Mouse (Mus musculus) cerebellum, postnatal 25 days (tissue): ENCODE measurements at regions not wholly inside any gene's neighbourhood (a gene's known extent, or its start where the extent isn't known, plus 50 kb on each side); places are given as distances from the start of the nearest gene placed in this dataset.

Source experiments
- DNase-seq, 2 experiments: peaks; one replicate each; pipeline ENCODE4 v3.0.0; 2021; ENCODE audit warnings: mixed read lengths in 2 of 2

DNA sequence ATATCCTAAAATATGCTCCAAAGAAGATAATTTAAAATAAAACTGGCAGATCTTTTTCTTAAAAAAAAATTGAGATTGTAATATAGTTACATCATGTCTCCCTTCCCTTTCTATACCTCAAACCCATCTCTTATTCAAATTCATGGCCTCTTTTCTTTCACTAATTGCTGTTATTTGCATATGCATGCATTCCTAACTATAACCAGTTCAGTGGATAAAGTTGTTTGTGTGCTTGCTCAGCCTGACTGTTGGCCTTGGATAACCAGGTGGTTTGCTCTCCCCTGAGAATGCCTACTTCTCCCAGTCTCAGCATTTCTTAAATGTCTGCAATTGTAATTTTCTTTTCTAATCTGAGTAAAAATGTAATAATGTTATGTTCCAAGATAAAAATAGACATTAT is 2154.8 kb downstream of the 4930444P10Rik start:
- no peak for DNase-seq

- peak in 1 of 2 experiments; percentile 8 for DNase-seq
These were observed 2157.1 kb downstream of the 4930444P10Rik start for GRCm38 (mm10) chr1:13935938-13936491.

GRCm38 (mm10) chr1:13928679-13929078 is 2164.4 kb downstream of the 4930444P10Rik start:
- DNase-seq, result no peak

- no peak for DNase-seq
These were observed 2165.2 kb downstream of the 4930444P10Rik start for GRCm38 (mm10) chr1:13927964-13928363.

- DNase-seq, result no peak
These were observed 2167.1 kb downstream of the 4930444P10Rik start for GRCm38 (mm10) chr1:13925994-13926393.

- DNase-seq, result no peak
These were observed 2177.9 kb downstream of the 4930444P10Rik start for GRCm38 (mm10) chr1:13915216-13915615.

DNA sequence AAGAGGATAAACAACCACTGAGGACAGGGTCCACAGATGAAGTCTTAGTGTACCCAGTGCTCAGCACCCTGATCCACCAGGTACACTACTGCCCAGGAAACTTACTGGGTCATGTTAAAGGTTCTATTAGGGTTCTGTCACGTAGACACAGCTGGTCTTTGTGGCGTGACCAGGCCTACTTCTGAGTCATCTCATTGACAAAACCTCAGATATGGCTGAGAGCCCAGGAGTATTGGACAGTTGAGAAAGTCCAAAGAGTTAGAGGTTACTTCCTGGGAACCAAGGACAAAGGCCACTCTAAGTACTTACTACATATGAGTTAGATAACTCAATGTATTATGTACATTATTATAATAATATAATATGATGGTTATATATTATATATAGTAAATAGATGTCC is 2214.0 kb downstream of the 4930444P10Rik start:
- no peak for DNase-seq

- DNase-seq, result no peak
These were observed 2219.2 kb downstream of the 4930444P10Rik start for GRCm38 (mm10) chr1:13873925-13874324.

DNA sequence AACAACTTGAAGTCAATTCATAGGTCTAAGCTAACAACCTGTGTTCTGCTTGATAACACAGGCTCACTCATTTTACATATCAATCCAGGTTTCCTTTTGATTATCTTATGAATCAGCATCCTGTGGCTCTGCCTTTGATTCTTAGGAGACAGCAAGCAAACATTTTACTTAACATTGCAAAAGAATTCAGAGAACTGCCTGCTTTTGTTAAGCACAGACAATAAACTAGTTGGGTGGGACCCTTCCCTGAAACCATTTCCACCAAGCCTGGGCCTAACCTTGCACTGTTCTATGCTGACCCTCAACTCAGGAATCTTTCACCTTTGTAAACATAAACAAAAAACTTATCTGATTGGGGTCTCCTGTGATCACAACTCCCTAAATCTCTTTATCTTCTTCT is 2220.6 kb downstream of the 4930444P10Rik start:
- DNase-seq, result no peak

- peak in 1 of 2 experiments; percentile 8 for DNase-seq
These were observed 2222.4 kb downstream of the 4930444P10Rik start for GRCm38 (mm10) chr1:13870631-13871286.

GRCm38 (mm10) chr1:13865713-13866112 is 2227.4 kb downstream of the 4930444P10Rik start:
- no peak for DNase-seq

GRCm38 (mm10) chr1:13863712-13864111 is 2229.4 kb downstream of the 4930444P10Rik start:
- no peak for DNase-seq

GRCm38 (mm10) chr1:13861070-13861511 is 2232.0 kb downstream of the 4930444P10Rik start:
- DNase-seq, result no peak

GRCm38 (mm10) chr1:13860469-13860868 is 2232.7 kb downstream of the 4930444P10Rik start:
- DNase-seq, result no peak

DNA sequence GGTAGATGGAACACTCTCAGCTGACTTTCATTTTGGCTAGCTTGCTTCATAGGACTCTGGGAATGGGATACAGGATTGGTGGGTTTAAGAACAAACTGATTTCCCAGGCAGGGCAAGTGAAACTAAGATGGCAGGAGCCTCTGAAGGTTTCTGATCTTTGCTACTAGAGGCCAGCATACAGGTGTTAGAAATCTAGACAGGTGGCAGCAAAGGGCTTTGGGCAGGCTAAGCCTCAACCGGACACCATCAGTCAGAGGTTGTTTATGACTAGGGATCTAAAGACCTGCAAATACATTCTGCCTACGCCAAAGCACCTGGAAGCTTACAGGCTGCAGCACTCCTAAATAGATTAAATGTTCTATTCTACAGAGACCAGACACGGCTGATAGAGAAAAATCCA is 2233.4 kb downstream of the 4930444P10Rik start:
- DNase-seq, result no peak

GRCm38 (mm10) chr1:13858371-13859018 is 2234.6 kb downstream of the 4930444P10Rik start:
- no peak for DNase-seq

GRCm38 (mm10) chr1:13856998-13857397 is 2236.1 kb downstream of the 4930444P10Rik start:
- no peak for DNase-seq

DNA sequence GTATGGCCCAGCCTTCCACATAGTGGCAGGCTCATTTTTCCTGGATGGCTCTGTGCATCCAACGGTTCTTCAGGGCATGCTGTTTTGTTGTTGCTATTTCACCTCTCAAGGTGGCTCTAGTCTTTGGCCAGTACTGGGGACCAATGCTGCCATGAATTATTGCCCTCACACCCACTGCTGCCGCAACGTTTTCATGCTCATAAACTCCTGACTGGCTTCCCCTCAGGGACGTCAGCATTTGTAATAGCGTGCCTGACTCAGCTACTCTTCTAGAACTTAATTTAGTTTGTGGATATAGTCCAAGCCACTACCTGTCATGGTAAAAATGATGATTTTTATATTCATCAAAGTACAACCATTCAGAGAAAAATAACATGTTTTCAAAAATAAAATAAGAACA is 2242.0 kb downstream of the 4930444P10Rik start:
- no peak for DNase-seq

DNA sequence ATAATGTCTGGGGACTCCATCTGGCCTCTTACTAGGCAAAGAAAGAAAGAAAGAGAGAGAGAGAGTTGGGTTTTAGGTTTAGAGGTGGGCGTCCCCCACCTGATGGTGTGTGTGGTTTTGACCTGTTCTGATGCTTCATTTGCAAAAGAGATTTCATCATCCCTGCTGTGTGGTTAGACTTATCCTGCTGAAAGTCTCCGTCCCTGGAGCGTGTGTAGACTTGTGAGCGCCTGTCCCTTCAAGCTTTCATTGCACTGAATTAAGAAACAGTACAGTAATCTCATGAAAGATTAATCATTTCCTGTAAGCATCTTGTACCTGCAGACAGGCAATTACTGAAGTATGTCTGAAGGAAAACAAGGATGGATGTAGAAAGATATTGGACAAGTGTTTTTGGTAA is 2244.1 kb downstream of the 4930444P10Rik start:
- no peak for DNase-seq

- no peak for DNase-seq
These were observed 2246.7 kb downstream of the 4930444P10Rik start for GRCm38 (mm10) chr1:13846336-13846865.

- no peak for DNase-seq
These were observed 2252.9 kb downstream of the 4930444P10Rik start for GRCm38 (mm10) chr1:13840309-13840622.

DNA sequence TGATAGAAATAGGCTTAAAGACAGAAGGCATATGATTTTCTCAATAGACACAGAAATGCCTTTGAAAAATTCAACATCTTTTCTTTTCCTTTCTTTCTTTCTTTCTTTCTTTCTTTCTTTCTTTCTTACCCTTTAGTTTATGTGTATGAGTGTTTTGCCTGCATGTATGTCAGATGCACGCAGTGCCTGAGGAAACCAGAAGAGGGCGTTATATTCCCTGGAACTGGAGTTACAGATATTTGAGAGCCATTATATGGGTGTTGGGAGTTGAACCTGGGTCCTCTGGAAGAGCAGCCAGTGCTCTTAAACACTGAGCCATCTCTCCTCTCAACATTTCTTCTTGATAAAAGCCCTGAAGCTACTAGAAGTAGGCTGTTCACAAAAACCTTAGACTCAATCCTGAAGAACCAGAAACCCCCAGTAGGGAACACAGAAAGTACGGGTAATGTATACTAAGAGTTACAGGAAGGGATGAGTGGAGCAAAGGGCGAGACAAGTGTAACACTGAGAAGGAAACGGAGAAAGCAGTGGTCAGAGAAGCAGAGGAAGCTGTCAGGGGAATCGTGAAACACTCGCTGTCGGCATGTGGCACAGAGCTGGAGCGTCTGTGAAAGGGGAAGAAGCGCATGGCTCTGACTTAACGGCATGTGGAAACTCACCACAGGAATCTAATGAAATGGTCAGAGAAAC is 2253.4 kb downstream of the 4930444P10Rik start:
- DNase-seq, result no peak
